Mouse (Mus musculus) ZHBTc4 (cell line): ENCODE measurements around the gene Gm16181.

Experiments used
- DNase-seq: peaks from one replicate; pipeline ENCODE4 v3.0.0-alpha.2; 2011; ENCODE audit warnings: low read depth, low spot score

The Gm16181 gene

DNA sequence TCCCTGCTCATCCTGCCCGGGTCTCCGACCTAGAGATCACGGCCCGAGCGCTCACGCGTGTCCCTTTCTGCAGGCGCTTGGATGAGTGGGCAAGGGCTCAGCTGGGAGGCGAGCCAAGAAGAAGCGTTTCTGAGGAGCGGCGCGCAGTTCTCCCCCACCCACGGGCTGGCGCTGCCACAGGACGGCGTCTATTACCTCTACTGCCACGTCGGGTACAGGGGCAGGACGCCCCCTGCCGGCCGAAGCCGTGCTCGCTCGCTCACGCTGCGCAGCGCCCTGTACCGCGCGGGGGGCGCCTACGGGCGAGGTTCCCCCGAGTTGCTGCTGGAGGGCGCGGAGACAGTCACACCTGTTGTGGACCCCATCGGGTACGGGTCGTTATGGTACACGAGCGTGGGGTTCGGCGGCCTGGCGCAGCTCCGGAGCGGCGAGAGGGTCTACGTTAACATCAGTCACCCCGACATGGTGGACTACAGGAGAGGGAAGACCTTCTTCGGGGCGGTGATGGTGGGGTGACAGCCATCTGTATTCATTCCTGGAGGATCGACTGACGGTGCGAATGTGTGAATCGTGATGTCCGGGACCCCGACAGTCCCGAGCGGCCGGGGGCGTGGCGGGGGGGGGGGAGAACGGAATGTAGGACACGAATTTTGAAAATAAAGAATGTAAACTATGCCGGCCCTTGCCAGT is 24.9 kb upstream of the Gm16181 start:
- peak; percentile 88 for DNase-seq

DNA sequence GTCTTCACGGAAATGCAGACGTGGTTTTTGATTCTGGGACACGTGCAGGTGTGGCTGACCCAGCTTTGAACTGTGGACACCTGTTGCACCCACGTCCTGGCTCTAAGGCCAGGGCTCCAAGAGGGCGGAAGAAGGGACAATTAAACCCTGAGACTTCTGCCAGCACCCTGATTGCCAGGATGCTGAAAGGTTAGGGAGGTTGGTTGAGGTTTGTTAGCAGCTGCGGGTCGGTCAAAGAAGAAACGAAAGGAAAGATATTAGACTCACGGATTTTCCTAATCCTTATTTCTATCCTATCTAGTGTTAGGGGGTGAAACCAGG is 24.4 kb upstream of the Gm16181 start:
- DNase-seq, result no peak

DNA sequence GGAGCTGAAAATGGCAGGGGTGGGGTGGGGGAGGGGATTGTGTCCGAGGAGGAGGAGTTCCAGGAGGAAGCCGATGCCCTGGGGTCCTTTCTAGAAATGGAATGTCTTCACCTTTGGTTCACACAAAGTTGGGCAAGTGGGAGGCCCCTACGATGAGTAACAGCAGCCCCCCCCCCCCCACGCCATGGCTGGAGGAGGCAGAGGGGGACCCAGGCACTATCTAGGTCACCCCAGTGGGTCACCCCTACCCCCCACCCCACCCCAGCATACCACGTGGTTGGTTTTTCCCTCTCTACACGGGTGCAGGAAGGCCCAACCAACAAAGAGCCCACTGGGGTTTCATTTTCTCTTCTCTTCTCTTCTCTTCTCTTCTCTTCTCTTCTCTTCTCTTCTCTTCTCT is 23.5 kb upstream of the Gm16181 start:
- no peak for DNase-seq

DNA sequence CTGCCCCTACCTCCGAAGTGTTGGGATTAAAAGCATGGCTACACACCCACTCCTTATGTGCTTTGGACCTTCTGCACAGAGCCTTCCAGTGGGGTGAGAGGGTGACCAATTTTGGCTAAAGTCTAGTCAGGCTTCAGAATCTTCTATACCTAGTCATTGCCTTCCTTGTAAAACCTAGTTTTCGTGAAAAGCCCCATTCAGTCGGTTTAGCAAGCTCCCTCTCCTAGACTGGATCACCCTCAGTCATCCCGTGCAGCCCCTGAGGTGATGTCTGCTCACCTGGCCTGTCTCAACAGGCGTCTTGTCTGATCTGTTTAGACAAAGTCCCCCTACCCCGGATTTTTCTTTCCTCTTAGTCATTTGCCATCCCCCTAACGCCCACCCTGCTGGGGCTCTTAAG is 22.6 kb upstream of the Gm16181 start:
- DNase-seq, result no peak

DNA sequence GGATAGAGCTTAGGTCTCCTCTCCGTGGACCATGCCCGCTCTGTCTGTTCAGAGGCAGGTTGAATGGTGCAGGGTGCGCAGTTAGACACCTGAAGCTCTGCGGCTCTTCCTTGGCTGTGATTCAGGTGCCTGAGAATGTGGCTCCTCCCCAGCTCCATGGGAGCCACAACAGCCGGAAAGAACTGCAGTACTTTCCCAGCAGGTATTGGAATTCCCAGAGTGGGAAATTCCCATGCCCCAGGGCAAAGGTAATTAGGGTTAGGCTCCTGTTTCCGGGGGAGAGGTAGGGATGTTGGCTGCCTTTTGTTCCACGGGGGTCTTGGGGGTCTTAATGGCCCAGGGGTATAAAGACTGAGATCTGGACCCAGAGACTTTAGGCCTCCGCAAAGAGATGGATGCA is 21.7 kb upstream of the Gm16181 start:
- peak; percentile 52 for DNase-seq

DNA sequence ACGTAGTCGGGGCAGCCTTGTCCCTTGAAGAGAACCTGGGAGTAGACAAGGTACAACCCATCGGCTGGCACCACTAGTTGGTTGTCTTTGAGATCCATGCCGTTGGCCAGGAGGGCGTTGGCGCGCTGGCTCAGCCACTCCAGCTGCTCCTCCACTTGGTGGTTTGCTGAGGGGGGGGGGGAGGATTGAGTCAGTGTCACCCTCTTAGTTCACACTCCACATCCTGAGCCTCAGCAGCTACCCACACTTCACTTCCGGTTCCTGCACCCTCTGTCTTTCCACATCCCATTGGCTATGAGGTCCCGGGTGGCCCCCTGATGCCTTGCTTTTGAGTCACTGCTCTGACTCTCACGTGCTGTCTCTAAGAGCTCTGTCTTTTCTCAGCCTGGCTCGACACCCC is 20.2 kb upstream of the Gm16181 start:
- no peak for DNase-seq

DNA sequence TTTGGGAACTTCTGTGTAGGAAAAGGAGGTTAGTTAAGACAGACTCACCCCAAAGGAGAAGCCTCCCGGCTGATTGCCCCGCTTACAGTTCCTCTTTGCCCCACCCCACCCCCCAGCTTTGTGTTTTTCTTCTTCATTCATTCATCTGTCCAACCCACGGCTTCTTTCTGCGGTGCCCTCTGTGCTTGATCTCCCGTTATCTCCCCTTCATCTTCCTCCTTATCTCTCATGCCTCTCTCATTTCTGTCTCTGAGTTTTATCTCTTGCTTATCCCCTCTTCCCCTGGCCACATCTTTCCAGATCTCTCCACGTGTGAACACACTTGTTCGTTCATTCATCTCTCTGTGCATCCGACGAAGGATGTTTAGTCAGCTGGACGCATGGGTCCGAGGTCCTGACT is 19.5 kb upstream of the Gm16181 start:
- DNase-seq, result no peak

DNA sequence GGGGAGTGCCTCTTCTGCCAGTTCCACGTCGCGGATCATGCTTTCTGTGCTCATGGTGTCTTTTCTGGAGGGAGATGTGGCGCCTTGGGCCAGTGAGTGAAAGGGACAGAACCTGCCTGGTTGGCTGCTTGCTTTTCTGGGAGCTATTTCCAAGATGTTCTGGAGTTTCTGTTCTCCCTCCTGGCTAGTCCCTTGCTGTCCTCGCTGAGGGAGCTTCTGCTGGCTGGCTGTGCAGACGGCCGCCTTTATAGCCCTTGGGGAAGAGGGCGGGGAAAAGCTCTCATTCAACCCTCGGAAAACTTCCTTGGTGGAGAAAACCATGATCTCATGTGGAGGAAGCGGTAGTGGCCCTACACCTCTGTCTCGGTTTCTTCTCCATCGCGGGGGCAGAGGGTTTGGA is 18.8 kb upstream of the Gm16181 start, which contains the start of gene Tnf:
Gene Tnf (minus strand): TSS at position 221 of the 400 bp plus-strand sequence.
- no peak for DNase-seq

DNA sequence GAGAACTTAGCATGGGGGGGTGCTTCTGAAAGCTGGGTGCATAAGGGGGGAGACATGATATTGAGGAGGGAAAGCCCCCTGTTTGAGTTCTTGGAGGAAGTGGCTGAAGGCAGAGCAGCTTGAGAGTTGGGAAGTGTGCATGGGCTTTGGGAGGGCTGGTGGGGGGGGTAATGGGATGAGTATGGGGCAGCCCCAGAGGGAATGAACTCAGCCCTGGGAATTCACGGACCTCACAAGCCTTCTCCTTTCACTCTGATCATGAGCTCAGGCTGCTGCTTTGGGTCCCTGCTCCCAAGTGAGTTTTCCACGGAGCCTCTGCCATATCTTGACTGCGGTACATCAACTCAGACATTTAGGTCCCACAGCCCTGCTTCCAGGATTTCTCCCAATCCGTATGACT is 18.2 kb upstream of the Gm16181 start:
- no peak for DNase-seq

DNA sequence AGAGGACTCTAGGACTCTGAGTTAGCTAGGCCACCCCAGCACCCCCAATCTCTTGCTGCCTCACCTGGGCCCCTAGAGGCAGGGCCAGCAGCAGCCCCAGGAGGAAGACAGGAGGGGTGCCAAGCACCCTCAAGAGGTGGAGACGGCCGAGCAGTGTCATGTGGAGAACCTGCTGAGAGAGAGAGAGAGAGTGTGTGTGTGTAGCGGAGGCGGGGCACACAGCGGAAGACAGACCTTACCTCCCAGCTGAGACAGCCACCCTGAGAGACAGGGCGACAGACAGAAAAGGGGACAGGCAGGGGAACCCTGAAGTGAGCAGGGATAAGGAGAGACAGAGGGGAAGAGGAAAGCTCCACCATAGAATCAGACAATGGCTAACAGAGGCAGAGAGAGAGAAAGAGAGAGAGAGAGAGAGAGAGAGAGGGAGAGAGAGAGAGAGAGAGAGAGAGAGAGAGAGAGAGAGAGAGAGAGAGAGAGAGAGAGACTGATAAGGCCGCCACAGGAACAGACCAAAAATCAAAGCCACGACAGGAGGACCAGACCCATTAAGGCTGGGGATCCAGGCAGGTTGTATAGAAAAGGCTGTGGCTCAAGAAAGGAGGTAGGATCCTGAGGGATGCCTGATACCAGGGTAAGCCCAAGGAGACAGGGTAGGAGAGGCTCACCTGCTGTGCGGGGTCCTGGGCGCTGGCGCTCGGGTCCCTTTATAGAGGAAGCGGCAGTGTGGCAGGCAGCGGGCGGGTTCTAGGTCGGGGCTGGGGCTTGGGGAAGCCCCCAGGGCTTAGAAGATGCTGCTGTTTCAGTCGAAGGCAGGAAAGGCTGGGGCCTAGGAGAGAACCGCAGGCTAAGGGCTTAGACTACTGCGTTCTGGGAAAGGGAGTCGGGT is 15.9 kb upstream of the Gm16181 start, which contains the start of gene Lta:
Gene Lta (minus strand): TSS at position 858 of the 886 bp plus-strand sequence.
- peak; percentile 46 for DNase-seq

DNA sequence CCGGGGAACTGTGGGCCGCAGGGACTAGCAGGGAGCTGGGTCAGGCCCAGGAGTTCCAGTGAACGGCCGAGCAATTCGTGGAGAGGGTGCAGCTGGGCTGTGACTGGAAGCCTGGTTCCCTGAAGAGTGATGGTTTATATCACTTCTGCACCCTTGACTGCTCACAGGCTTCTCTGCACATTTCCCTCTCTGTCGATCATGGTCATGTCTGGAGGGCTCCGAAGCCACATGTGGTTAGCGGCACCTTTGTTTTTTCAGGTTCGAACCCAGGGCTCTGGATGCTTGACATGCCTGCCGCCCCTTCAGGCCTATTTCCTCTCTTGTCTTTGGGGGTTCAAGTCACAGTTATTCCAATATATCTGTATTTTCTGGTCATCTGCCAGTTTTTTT is 15.3 kb upstream of the Gm16181 start:
- DNase-seq, result no peak

DNA sequence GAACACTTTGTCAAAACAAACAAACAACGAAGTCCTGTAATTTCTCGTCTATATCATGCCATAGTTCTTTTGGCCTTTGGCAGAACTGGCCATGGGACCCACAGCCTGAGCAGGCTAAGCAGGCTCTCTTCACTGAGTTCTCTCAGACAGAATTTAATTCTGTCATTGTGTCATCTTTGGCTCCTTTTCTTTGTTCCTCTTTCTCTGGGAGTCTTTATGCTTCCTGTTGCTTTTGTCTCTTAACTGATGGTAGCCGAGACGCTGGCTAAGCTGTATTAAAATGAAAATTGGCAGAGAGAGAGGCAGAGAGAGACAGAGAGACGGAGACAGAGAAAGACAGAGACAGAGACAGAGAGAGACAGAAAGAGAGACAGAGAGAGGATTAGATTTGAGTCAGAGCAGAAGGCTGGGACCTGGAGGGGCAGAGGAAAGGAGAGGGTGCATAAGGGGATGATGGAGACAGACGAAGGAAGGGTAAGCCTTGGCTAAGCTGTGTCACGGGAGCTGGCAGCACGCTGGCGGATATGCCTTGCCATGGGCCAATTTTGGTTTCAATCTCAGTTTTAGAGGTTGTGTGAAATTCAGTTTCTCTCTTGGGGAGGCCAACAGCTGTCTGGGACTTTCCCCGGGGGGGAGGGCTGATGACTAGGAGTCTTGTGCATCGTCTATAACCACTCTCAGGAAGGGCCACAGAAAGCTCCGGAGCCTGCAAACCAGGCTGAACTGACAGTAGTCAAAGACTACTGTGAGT is 10.7 kb upstream of the Gm16181 start:
- no peak for DNase-seq

DNA sequence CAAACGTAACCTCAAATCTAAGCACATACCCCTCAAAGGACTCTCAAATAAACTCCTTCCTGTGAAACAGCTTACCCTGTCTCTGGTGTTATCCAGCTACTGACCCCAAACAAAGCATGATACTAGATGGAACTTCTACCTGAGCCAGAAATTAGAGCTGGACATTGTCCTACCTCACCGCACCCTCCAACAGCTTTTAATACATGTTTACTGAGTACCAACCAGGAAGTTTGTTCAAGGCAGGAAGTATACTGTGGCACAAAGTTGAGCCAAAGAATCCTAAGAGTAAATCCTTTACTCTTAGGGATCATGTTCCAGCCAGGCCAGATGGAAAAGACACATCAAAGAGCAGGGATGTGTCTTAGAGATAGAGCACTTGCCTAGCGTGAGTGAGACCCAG is 10.0 kb upstream of the Gm16181 start:
- DNase-seq, result no peak

DNA sequence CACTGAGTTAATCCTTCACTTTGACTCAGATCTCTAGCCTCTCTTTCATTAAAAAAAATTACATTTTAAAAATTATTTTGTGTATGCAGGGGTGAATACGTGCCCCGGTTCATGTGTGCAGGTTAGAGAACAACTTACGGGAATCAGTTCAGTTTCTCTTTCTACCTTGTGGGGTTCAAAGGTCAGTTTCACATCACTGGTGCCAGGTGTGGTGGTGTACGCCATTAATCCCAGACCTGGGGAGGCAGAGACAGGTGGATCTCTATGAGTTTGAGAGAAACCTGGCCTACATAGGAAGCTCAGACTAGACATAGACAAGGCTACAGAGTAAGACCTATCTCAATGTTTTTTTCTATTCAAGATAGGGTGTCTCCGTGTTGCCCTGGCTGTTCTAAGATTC is 7.6 kb upstream of the Gm16181 start:
- no peak for DNase-seq

DNA sequence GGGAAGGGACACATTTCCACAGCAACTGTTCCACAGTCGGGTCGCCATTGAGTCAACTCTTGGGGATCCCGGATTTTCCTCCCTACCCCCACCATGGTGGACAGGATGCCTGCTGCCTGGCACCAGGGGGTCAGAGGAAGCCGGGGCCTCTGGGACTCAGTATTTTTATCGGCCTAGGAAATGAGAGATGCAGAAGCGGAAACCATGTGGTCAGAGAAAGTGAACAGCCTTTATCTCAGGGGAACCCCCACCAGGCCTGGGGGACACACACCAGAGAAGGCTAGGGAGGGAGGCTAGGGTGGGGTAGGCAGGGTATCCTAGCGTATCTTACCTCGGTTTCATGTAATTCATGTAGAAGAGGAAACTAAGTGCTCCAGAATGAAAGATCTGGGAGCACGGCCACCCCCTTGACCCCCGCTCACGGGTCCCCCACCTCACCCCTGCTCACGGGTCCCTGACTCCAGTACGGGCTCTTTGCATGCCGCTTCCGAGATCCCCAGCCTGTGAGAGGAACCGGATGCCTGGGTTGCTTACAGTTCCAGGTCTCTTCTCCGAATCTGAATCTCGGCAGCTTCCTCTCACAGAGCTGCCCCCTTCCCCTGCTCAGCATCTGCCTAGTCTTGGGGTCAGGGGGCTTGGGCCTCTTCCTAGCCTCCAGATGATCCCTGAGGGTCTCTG is 2.0 kb upstream of the Gm16181 start:
- no peak for DNase-seq

DNA sequence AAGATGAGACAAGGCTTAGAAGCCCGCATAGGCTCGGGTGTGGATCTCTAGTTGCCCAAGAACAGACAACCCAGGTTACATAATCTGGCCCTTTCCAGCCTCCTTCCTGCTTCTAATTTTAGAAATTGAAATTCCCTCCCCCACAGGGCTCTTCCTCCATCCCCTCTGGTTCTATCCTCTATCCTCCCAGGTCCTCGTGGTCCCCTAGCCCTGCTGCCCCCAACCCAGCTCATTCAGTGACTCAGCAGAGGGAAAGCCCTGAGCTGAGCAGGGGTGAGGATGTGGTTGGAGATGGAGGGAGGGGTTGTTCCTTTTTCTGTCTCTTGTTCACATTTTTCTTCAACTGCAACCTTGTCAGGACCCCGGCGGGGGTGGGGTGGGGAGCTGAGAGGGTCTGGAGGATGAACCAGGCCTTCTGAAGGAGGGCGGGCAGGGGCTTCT is 1.0 kb upstream of the Gm16181 start:
- DNase-seq, result no peak

DNA sequence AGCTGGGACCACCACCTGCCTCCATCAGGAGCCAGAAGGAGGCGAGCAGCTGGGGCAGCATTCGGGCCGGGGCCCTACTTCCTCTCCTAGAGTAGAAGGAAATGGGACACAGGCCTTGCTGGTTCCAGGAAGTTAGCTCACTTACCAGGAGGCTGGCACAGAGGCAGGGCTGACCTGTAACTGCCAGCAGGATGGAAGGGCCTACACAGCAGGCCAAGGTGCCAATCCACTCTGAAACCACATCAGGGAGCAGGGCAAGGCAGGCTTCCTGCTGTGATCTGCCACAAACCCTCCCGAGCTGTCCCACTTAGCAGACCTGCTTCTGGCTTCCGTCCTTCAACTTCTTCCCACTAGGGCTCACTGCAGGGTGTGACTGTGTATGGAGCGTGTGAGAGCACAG is 1.7 kb downstream of the Gm16181 start:
- no peak for DNase-seq

DNA sequence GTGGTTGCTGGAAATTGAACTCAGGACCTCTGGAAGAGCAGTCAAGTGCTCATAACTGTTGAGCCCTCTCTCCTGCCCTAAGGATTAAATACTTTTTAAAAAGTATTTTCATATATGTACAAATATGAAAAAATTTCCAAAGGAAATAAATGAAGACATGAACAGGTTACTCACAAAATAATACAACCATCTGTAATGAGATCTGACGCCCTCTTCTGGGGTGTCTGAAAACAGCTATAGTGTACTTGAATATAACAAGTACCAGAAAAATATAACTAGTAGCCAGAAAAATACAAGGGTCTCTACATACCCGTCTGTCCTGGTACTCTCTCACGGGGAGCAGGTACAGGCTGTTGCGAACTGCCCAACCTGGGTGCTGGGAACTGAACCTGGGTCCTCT is 4.0 kb downstream of the Gm16181 start:
- DNase-seq, result no peak

DNA sequence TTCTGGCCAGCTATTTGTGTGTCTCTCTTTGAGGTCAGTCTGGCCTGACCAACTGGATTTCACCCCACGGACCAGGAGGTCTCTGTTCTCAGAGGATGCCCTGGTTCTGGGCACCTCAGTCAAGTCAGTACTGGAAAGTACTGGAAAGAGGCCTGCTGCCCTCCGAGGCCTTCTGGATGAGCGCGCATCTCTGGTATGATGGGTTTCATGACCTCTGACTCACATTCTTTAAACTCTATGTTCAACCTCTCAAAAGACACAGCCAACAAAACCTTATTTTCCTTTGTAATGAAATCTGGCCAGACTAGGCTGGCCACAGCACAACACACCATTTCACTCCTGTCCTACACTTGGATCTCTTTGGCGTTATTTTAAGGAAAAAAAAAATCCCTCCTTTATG is 4.8 kb downstream of the Gm16181 start:
- DNase-seq, result no peak

DNA sequence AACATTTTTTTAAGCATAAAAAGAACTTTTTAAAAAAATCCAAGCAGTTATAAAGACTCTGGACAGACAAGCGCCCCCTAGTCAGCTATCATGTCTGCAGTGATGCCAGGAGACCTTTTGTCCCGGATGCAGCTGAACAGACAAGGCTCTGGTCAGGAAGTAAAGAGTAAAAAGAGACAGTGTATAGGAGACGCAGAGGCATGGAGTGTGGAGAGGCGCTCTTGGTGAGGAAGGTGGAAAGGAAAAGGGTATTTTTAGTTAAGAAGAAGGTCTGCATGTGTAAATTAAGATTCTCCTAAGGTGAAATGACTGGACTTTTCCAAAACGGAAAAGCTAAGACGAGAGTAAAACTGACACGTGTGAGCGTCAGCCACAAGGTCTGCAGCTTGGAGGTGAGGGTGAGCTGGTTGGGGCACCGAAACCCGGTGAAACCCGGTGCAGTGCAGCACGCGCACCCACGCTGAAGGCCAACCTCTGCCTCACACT is 6.0 kb downstream of the Gm16181 start:
- DNase-seq, result no peak

DNA sequence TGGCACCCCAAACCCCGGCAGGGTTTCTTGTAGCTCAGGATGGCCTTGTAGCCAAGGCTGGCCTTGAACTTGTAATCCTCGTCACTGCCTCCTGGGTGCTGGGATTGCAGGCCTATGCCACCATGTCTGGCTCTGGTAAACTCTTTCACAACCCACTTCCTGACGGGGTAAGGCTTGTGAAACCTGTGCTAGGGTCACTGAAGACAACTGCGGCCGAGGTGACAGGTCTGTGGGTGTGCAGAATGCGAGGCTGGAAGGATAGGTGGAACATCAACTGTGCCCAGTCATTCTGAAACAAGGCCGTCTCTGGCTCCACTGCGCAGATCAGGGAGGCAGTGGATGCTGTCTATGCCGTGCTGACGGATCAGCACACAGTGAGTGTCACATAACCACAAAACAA is 10.4 kb downstream of the Gm16181 start:
- DNase-seq, result no peak

DNA sequence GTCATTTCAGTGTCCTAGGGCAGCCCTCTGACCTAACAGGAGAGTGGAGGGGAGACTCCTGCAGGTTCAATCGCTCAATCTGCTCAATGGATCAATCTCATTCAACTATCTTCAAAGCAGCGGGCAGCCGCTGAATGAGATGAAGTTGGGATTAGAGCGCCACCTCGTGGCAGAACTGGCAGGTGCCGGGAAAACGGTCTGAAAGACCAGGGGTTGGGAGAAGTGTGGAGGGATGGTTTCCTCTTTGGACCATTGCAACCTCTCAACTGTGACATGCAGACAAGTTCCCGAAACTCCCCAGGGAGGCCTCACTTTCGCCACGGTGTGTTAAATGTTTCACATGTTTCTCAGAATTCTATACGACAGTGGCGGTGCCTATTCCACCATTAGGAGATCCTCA is 11.4 kb downstream of the Gm16181 start:
- peak; percentile 91 for DNase-seq
